Mouse (Mus musculus) kidney, embryonic 16.5 days (tissue): ENCODE data around the gene Fchsd2. TPM values are rescaled to one million over a fixed set of nuclear protein-coding genes. Genes with fewer than 3 reads are reported as not detected.

Source experiments
- ATAC-seq: fragments of 200-750 bp; cut with Nextera tagmentation; 2 replicates; pipeline ENCODE4 v1.8.0; 2017; ENCODE audit warnings: moderate TSS enrichment; ENCODE audit not compliant: low FRiP score, low TSS enrichment
- H3K27ac ChIP-seq: fragments of 300-500 bp; sonication (generic); 2 replicates; pipeline ENCODE4 v1.5.1; 2014; ENCODE audit warnings: low read length
- H3K27me3 ChIP-seq: fragments of 300-500 bp; sonication (generic); 2 replicates; pipeline ENCODE4 v1.6.1; 2014; ENCODE audit warnings: low read length, control low read depth, mixed read lengths; ENCODE audit not compliant: insufficient read depth
- H3K36me3 ChIP-seq: fragments of 300-500 bp; sonication (generic); 2 replicates; pipeline ENCODE4 v1.6.1; 2014; ENCODE audit warnings: low read length, control low read depth, mixed read lengths; ENCODE audit not compliant: insufficient read depth
- H3K4me1 ChIP-seq: fragments of 300-500 bp; sonication (generic); 2 replicates; pipeline ENCODE4 v1.6.1; 2014; ENCODE audit warnings: low read length, control low read depth, mixed read lengths; ENCODE audit not compliant: insufficient read depth
- H3K4me2 ChIP-seq: fragments of 300-500 bp; sonication (generic); replicated peaks from 2 replicates; pipeline ENCODE4 v1.6.1; 2014; ENCODE audit warnings: low read depth, low read length
- H3K4me3 ChIP-seq: fragments of 300-500 bp; sonication (generic); 2 replicates; pipeline ENCODE4 v1.5.1; 2014; ENCODE audit warnings: mild to moderate bottlenecking, low read length
- H3K9ac ChIP-seq: fragments of 300-500 bp; sonication (generic); replicated peaks from 2 replicates; pipeline ENCODE4 v1.6.1; 2014; ENCODE audit warnings: low read length
- H3K9me3 ChIP-seq: fragments of 300-500 bp; sonication (generic); 2 replicates; pipeline ENCODE4 v1.6.1; 2016; ENCODE audit warnings: low read length, control low read depth
- WGBS: fragments of 180-500 bp; shearing (Covaris S2); extraction: QIAGEN DNeasy Blood & Tissue Kit; methylation state at CpG from one replicate; pipeline ENCODE4 v1.1.7; 2014; 5-methylcytosine and 5-hydroxymethylcytosine counted together
- polyA plus RNA-seq: library from polyadenylated mRNA; unstranded; fragments of >200 nt; fragmentation: Nextera tagmentation; extraction: Ambion mirVana; gene quantifications from 2 replicates; pipeline ENCODE4 v1.2.1, GENCODE M21; 2015

Gene Fchsd2
- polyA plus RNA-seq, 1 experiment from 2014 or later: 24.6 TPM

- H3K9me3 ChIP-seq: no peaks in the 10 kb centered on the region
Measured at GRCm38 (mm10) chr7:101323141-101323594, 230.5 kb downstream of the Fchsd2 start.

GRCm38 (mm10) chr7:101324142-101324962 lies 231.7 kb downstream of the Fchsd2 start:
- no peaks in the 10 kb centered on the region for H3K36me3 ChIP-seq
- no peak overlapping the region for H3K4me3 ChIP-seq
- H3K4me1 ChIP-seq: peaks cover 42% of the 10 kb centered on the region
- H3K27ac ChIP-seq: no peak overlapping the region
- whole genome bisulfite sequencing: 43% methylated on average over 6 of the region's 6 CpGs
- ATAC-seq: no peak
- H3K4me2 ChIP-seq: no peak overlapping the region
- H3K9ac ChIP-seq: peak overlapping the region; percentile 15; the same call in 1 of the 2 replicates
- no peaks in the 10 kb centered on the region for H3K9me3 ChIP-seq
- H3K27me3 ChIP-seq: no peaks in the 10 kb centered on the region

More at GRCm38 (mm10) chr7:101323141-101323594, 230.5 kb downstream of the Fchsd2 start:
- 0 out of 2 replicates have a peak overlapping the region, but pooled peaks have one; percentile 1 for H3K27ac ChIP-seq
- no peaks in the 10 kb centered on the region for H3K36me3 ChIP-seq
- peak; percentile 20; the same call in 1 of the 2 replicates for ATAC-seq
- H3K27me3 ChIP-seq: no peaks in the 10 kb centered on the region
- peaks cover 39% of the 10 kb centered on the region for H3K4me1 ChIP-seq
- WGBS: 40% methylated on average over 4 of the region's 4 CpGs
- peak overlapping the region; percentile 95 for H3K4me2 ChIP-seq
- H3K4me3 ChIP-seq: peak overlapping the region; percentile 63
- no peak overlapping the region; the same call in 1 of the 2 replicates for H3K9ac ChIP-seq

- Histone ChIP-seq H3K9me3 (no peaks in the 10 kb centered on the region), H3K4me3 (no peak overlapping the region), H3K4me2 (no peak overlapping the region), H3K36me3 (no peaks in the 10 kb centered on the region), H3K27ac (no peak overlapping the region), H3K9ac (no peak overlapping the region), H3K27me3 (no peaks in the 10 kb centered on the region), H3K4me1 (peaks cover 34% of the 10 kb centered on the region)
- WGBS: 78% methylated on average over 5 of the region's 5 CpGs
- no peak for ATAC-seq
Measured at GRCm38 (mm10) chr7:101326006-101326405, 233.3 kb downstream of the Fchsd2 start.

GRCm38 (mm10) chr7:101327263-101327662 lies 234.6 kb downstream of the Fchsd2 start:
- Histone ChIP-seq H3K9me3 (no peaks in the 10 kb centered on the region), H3K27me3 (no peaks in the 10 kb centered on the region), H3K4me2 (no peak overlapping the region), H3K9ac (no peak overlapping the region), H3K36me3 (no peaks in the 10 kb centered on the region), H3K4me1 (peaks cover 25% of the 10 kb centered on the region), H3K27ac (no peak overlapping the region), H3K4me3 (no peak overlapping the region)
- 42% methylated on average over 5 of the region's 5 CpGs for WGBS
- peak; percentile 37; the same call in 1 of the 2 replicates for ATAC-seq

- H3K4me1 ChIP-seq: peaks cover 20% of the 10 kb centered on the region
- no peaks in the 10 kb centered on the region for H3K9me3 ChIP-seq
- H3K4me3 ChIP-seq: no peak overlapping the region
- H3K36me3 ChIP-seq: no peaks in the 10 kb centered on the region
- H3K27me3 ChIP-seq: no peaks in the 10 kb centered on the region
- 87% methylated on average over 2 of the region's 2 CpGs for WGBS
- H3K4me2 ChIP-seq: no peak overlapping the region
- H3K9ac ChIP-seq: no peak overlapping the region
- no peak for ATAC-seq
- H3K27ac ChIP-seq: no peak overlapping the region
Measured at GRCm38 (mm10) chr7:101327786-101328185, 235.1 kb downstream of the Fchsd2 start.

GRCm38 (mm10) chr7:101328621-101329158 lies 236.0 kb downstream of the Fchsd2 start:
- Histone ChIP-seq H3K36me3 (no peaks in the 10 kb centered on the region), H3K9ac (no peak overlapping the region), H3K9me3 (no peaks in the 10 kb centered on the region), H3K4me1 (peaks cover 16% of the 10 kb centered on the region), H3K4me3 (no peak overlapping the region), H3K4me2 (no peak overlapping the region), H3K27me3 (no peaks in the 10 kb centered on the region), H3K27ac (no peak overlapping the region)
- WGBS: 69% methylated on average over 4 of the region's 4 CpGs
- ATAC-seq: no peak

- Histone ChIP-seq H3K4me2 (no peak overlapping the region), H3K9me3 (no peaks in the 10 kb centered on the region), H3K9ac (no peak overlapping the region), H3K4me3 (no peak overlapping the region), H3K36me3 (no peaks in the 10 kb centered on the region), H3K4me1 (peaks cover 8% of the 10 kb centered on the region), H3K27ac (no peak overlapping the region), H3K27me3 (no peaks in the 10 kb centered on the region)
- 72% methylated on average over 4 of the region's 4 CpGs for WGBS
- ATAC-seq: no peak
Measured at GRCm38 (mm10) chr7:101329606-101330005, 236.9 kb downstream of the Fchsd2 start.

GRCm38 (mm10) chr7:101330074-101330840 lies 237.6 kb downstream of the Fchsd2 start:
- no peak for ATAC-seq
- Histone ChIP-seq H3K4me2 (no peak overlapping the region), H3K4me1 (peaks cover 6% of the 10 kb centered on the region), H3K9me3 (no peaks in the 10 kb centered on the region), H3K9ac (no peak overlapping the region), H3K36me3 (no peaks in the 10 kb centered on the region), H3K4me3 (no peak overlapping the region), H3K27me3 (no peaks in the 10 kb centered on the region), H3K27ac (no peak overlapping the region)
- 71% methylated on average over 10 of the region's 10 CpGs for WGBS

GRCm38 (mm10) chr7:101330841-101331173 lies 238.1 kb downstream of the Fchsd2 start:
- no peak for ATAC-seq
- Histone ChIP-seq H3K4me2 (no peak overlapping the region), H3K4me3 (no peak overlapping the region), H3K9me3 (no peaks in the 10 kb centered on the region), H3K9ac (no peak overlapping the region), H3K36me3 (no peaks in the 10 kb centered on the region), H3K27ac (no peak overlapping the region), H3K27me3 (no peaks in the 10 kb centered on the region), H3K4me1 (peaks cover 6% of the 10 kb centered on the region)
- WGBS: 57% methylated on average over 4 of the region's 4 CpGs
